Mouse (Mus musculus) urinary bladder, adult 2 months (tissue): Measurements from ENCODE around the gene Pgc. TPM values are rescaled to one million over a fixed set of nuclear protein-coding genes. Genes with fewer than 3 reads are reported as not detected.

Experiments used
- DNase-seq: peaks from one replicate; pipeline ENCODE4 v3.0.0; 2022; ENCODE audit warnings: low spot score
- polyA plus RNA-seq: library from polyadenylated mRNA; depleted of rRNA; stranded (reverse); fragments of >200 nt; gene quantifications from 2 replicates; pipeline ENCODE4 v1.2.3, GENCODE M21; 2012; rRNA removed

Gene Pgc
- 0.09 TPM in 1 of 2 replicates, not detected in the other for polyA plus RNA-seq

GRCm38 (mm10) chr17:47726566-47726965 is at the start of gene Pgc:
Gene Pgc, plus strand, starts transcription at chr17:47726842.
- DNase-seq, result no peak

DNA sequence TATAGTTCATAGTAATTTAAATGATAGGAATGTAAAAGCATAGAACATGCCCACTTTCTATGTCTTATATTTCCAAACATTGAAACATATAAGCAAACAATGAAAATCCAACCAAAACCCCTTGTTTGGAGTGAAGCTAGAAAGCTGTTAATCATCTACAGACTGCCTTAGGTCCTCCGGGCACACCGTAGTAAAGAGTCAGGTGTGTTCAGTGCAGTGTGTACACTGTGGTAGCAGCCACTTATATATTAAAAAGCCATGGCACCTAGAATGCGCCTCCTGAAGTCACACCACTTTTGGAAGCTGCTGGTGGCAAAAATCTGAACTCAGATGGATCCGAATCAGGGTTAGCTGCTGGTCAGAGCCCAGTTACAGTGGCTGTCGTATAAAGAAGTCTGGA is 48.4 kb upstream of the Pgc start:
- no peak for DNase-seq

- DNase-seq, result no peak
These were observed 47.9 kb upstream of the Pgc start for GRCm38 (mm10) chr17:47678702-47679101.

DNA sequence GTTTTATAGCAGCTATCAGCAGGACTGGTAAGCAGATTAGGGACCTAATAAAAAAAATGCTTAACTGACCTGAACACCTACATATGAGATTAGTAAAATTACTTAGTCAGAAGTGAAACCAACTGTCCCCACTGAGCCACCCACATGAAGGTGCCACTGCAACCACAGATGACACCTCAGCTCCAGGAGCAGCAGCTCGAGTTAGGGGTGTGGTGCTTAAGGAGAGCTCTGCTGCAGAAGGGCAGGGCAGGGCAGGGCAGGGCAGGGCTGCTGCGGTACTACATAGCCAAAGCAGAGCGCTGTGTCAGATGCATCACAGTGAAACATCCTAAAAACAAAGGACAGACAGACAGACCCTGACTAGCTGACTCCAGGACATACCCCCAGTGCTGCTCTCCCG is 43.8 kb upstream of the Pgc start:
- no peak for DNase-seq

- peak; percentile 75 for DNase-seq
These were observed 39.0 kb upstream of the Pgc start for GRCm38 (mm10) chr17:47687409-47688343.

- DNase-seq, result no peak
These were observed 38.4 kb upstream of the Pgc start, which contains the start of gene Tomm6 for GRCm38 (mm10) chr17:47688344-47688607. Gene Tomm6, minus strand, starts transcription at chr17:47688386.

- DNase-seq, result peak; percentile 62
These were observed 37.8 kb upstream of the Pgc start, which contains the start of gene Frs3 for GRCm38 (mm10) chr17:47688608-47689575. Gene Frs3, plus strand, starts transcription at chr17:47689030.

DNA sequence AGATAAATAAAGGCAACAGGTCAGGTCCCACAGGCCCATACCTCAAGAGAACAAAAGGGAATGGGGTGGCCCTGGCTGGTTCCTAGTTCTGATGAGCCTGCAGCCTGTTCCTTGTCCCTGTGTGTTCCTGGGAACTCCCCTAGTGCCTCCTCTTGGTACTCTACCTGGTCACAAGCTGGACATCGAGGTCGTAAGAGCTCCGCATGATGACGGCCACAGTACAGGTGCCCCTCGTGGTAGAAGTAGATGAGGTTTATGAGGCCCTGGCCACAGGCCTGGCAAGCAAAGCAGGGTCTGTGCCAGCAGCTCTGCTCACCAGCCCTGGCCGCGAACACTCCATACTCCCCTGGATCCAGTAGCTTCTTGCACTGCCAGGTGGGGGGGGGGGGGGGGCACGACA is 36.7 kb upstream of the Pgc start:
- DNase-seq, result no peak

DNA sequence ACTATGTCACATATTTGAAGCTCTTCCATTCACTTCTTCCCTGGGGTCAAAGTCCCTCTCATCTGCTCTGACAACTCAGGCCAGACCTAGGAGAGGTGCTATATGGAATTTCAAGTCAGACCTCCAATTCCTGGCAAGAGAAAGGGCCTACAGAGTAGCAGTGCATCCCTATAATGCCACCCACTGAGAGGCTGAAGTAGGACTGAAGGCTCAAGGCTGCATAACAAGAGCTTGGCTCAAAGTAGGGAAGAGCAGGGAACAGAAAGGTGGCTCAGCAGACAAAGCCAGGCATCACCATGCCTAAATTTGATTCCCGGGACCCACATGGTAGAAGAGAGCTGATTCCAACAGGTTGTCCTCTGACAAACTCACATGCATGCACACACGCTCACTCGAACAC is 35.0 kb upstream of the Pgc start:
- no peak for DNase-seq

DNA sequence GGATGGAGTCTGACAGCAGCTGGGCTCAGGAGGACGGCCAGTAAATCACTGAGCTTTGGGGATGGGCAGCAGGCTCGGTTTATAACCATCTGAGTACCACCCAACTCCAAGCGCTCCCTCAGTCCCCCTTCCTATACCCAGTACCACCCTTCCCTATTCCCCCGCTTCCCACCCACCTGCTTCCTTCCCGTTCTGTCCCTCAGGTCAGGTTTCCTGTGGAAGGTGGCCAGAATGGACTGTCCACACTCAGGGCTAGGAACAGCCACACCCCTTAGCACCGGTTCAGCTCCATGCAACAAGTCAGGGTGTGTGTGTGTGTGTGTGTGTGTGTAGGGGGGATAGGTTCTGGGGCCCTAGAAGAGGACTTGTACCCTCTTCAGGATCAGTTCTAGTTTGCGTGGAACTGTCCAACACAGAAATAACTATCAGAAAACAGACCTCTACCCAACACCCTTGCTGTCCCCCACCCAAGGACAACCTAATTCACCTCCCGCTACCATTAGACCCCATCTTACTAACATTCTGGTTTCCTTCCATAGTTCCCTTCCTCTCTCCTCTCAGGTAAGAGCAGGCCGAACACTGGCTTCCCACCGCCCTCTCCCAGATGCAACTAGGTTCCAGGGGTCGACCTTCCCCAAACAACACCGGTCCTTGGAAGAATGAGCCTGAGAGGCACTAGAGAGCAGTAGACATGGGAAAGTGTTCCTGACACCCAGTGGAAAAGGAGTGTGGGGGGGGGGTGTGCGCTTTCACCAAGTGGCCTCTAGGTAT is 32.8 kb upstream of the Pgc start:
- no peak for DNase-seq

DNA sequence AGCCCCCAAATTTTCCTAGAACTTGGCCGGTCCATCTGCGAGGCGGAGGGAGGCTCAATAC is 32.4 kb upstream of the Pgc start, which contains the start of gene Gm21981:
Gm21981 (minus strand) TSS at position 14 of the 61 bp plus-strand sequence.
- DNase-seq, result no peak

DNA sequence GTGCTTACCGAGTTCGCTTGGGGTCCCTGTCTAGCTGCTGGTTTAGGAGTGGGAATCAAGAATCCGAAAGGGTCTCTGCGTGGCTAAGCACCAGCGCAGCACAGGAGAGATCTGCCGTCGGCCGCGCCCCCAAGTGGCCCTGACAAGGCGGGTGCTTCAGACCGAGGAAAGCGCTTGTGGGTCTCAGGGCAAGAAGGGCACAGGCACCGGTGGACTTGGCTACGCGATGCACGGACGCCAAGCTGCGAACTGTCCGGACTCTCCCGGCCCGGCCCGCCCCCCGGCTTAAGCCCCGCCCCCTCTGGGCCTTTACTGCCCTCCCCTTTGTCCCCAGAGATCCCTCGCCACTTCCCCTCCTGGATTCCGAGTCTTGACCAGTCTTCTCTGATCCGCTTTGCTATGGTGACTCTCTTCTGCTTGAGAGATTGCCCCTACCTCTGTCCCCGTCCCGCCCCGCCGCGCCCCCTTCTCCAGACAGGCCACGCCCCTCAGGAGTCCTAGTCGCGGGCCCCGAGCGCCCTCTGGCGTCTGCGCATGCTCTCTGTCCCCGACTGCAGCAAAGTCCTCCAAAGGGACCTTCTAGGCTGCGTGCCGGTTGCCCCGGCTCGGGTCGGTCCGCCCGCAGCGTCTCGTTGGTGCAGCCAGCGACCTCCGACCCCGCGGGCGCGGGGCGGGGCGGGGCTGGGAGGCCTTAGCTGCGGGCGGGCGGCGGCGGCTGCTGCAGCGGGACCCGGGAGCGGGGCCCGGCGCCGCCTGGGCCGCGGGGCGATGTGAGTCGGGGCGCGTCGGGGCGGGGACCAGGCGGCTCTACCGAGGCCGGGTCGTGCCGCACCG is 31.9 kb upstream of the Pgc start, which contains the start of gene Prickle4:
Prickle4 (minus strand) TSS at position 234 of the 834 bp plus-strand sequence.
- DNase-seq, result peak; percentile 97

GRCm38 (mm10) chr17:47695337-47695710 is 31.3 kb upstream of the Pgc start:
- DNase-seq, result no peak

GRCm38 (mm10) chr17:47698156-47698555 is 28.5 kb upstream of the Pgc start:
- no peak for DNase-seq

- no peak for DNase-seq
These were observed 27.6 kb upstream of the Pgc start for GRCm38 (mm10) chr17:47699055-47699454.

DNA sequence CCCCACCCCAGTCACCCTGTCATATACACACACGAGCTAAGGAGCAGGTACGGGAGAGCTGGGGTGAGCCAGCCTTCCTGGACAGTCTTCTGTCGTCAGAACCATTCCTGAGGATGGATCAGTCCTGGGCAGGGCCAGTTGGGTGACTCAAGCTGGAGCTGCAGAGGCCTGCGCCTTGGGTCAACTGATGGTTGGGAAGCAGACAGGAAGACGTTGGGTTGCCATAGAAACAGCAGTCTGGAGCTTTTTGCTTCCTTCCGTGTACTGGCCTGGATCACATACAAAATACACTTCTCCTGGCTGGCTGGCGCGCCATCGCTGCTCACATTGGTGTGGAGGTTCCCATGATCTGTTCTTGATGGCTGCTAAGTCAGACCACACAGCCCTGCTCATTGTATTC is 24.8 kb upstream of the Pgc start:
- DNase-seq, result no peak

DNA sequence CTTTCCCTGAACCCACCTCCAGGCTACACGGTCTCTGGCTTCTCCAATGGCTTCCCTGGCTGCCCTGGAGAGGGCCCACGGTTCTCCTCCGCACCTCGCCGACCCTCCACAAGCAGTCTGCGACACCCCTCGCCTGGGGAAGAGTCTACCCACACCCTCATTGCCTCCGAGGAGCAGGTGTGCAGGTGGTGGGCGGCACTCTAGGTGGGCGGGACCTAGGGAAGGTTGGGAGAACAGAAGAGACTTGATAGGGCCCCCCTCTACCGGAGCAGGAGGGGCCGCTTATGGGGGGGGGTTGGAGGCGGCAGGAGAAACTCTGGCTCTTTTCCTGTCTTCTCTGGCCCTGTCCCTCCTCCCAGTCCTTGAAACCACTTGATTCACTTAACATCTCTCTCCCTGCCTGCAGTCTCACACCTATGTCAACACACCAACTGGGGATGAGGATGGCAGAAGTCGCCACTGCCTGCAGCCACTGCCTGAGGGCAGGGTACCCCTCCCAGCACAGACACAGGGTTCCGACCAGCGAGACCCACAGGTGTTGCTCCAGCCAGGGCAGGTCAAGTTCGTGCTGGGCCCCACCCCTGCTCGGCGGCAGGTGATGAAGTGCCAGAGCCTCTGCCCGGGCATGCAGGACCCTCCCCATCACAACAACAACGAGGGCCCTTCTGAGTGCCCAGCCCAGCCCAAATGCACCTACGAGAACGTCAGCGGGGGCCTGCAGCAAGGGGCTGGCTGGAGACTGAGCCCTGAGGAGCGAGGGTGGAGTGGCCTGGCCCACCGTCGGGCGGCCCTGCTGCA is 23.9 kb upstream of the Pgc start:
- DNase-seq, result no peak

DNA sequence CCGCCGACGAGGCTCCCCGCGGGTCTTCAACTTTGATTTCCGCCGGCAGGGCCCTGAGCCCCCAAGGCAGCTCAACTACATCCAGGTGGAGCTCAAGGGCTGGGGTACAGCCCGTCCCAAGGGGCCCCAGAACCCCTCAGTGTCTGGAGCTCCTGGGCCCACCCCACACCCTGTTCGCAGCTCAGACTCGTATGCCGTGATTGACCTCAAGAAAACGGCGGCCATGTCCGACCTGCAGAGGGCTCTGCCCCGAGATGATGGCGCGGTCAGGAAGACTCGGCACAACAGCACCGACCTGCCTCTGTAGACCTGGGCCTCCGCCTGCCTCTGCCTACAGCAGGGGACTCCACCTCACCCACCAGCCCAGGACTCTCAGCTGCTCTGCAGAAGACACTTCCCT is 23.1 kb upstream of the Pgc start:
- DNase-seq, result no peak

DNA sequence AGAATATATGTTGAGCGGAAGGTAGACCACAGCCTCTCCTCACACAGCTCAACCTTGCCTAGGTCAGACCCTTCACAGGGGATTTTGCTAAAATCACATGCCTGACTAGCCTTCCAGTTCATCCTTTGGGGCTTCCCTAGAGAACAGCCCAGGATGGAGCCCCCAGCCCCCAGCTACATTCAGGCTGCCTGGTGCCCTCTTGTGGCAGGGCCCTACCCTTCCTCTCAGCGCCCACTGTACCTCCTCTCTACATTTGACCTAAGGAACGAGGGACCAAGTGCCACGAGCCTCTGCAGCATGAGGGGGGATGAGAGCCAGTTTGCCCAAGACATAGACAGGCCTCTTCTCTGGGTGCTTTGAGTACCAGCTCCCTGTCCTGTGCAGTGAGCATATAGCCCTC is 21.9 kb upstream of the Pgc start:
- no peak for DNase-seq

- no peak for DNase-seq
These were observed 20.4 kb upstream of the Pgc start for GRCm38 (mm10) chr17:47706196-47706595.

- no peak for DNase-seq
These were observed 18.7 kb upstream of the Pgc start for GRCm38 (mm10) chr17:47707961-47708360.
